Mouse (Mus musculus) mouse embryonic stem cell (cell line): Measurements from ENCODE around the gene Col1a2.

Experiments
- in situ Hi-C, 2 experiments: fragments of 300-500 bp; cut with MboI; formaldehyde crosslinking; loops; 1 replicate in 1 of 2; 3 replicates in 1 of 2; pipeline ENCODE4 v1.14.3; 2019 to 2020; ENCODE audit warnings: low sequenced_read_pairs in 2 of 2, low pct_unique_long_range_greater_than_20kb in 1 of 2, mixed read lengths in 1 of 2; ENCODE audit not compliant: unreplicated experiment in 1 of 2

The Col1a2 gene

GRCm38 (mm10) chr6:4508279-4508678, 3.7 kb downstream of the Col1a2 start:
- in situ Hi-C loops: no loop called here

- in situ Hi-C loops: no loop called here
These were observed 4.8 kb downstream of the Col1a2 start for GRCm38 (mm10) chr6:4509395-4509794.

DNA sequence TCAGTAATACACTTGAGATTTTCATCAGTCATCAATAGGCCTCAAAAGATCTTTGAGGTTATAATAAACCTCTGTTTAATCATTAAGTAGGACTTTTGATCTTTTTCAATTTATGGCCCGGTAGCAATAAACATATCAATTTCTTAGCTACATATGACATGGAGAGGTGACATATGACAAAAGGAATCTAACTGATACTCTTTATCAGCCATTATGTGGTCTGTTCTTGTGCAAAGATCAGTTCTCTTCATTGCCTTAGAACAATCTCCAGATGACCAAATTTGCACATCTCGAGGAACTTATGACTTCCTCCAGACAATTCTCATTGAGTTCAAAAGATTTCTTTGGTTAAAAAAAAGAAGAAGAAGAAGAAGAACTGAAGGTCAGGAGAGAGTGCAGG, 10.1 kb downstream of the Col1a2 start:
- in situ Hi-C loops: no loop called here

GRCm38 (mm10) chr6:4521031-4521430, 16.4 kb downstream of the Col1a2 start:
- in situ Hi-C loops: no loop called here

- in situ Hi-C loops: no loop called here
These were observed 23.8 kb downstream of the Col1a2 start for GRCm38 (mm10) chr6:4528439-4528838.

- in situ Hi-C loops: no loop called here
These were observed 26.4 kb downstream of the Col1a2 start for GRCm38 (mm10) chr6:4530986-4531385.

- in situ Hi-C loops: no loop called here
These were observed 28.3 kb downstream of the Col1a2 start for GRCm38 (mm10) chr6:4532898-4533297.

- in situ Hi-C loops: no loop called here
These were observed 30.0 kb downstream of the Col1a2 start for GRCm38 (mm10) chr6:4534462-4535079.

DNA sequence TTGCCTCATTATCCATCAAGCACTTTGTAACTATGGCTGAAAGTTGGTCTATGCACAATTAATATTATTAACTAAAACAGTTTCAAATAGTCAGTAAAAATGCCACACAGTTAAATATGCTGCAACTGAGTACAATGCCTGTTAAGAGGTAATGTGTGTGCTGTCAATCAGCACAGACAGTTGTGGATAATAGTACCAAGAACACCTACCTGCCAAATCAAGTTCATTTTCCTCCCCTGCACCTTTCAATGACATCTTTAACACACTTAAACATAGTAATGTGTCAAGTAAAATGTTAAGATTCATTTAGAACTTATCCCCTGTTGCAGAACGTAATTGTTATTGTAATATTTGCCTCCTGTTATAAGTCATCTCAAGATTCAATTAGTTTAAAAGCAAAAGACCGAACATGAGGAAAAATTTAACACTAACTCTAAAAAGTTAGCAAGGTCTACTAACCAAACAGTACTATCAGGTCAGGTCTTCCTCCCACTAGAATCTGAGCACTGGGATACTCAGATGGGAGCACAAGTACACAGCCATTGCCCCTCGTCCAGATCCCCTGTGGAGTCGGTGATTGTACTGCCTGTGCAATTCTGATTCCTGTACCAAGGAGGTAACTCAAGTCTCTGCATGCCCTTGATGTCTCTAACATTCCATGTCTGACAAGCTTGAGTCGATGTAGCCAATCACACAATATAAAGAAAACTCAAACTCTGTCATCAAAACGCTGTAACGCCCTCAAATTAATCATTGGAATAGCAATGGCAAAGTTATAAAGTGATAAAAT, 37.5 kb downstream of the Col1a2 start:
- in situ Hi-C loops: no loop called here

DNA sequence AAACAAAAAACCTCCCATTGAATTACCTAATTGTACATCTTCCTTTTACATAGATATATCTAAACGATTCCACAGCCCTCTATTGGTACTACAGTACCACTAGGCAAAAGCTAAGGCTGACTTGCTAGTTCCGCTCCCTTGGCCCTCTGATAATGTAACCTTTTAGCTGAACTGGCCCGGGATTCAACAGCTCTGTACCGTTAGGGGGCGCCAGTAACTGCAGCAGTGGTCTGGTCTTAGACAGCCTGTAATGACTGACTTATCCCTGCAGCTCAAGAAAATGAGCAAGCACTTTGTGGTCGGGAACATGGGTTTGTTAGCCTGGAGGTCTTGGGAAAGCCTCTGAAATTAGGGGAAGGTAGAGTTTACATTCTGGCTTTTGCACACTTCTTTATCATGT, 39.9 kb downstream of the Col1a2 start:
- in situ Hi-C loops: no loop called here

- in situ Hi-C loops: no loop called here
These were observed 41.1 kb downstream of the Col1a2 start for GRCm38 (mm10) chr6:4545727-4546126.

GRCm38 (mm10) chr6:4548894-4549293, 44.3 kb downstream of the Col1a2 start:
- in situ Hi-C loops: no loop called here

- in situ Hi-C loops: loop anchor here in 1 of 2 experiments (25.0 kb wide), 1 partner anchor 837 kb away; the partner anchor contains the start of gene Asb4
These were observed 45.4 kb downstream of the Col1a2 start for GRCm38 (mm10) chr6:4549846-4550548.

GRCm38 (mm10) chr6:4550549-4550915, 45.9 kb downstream of the Col1a2 start:
- in situ Hi-C loops: loop anchor here in 1 of 2 experiments (25.0 kb wide), 1 partner anchor 837 kb away; the partner anchor contains the start of gene Asb4

GRCm38 (mm10) chr6:4555366-4555765, 50.8 kb downstream of the Col1a2 start:
- in situ Hi-C loops: loop anchor here in 1 of 2 experiments (25.0 kb wide), 1 partner anchor 832 kb away; the partner anchor contains the start of gene Asb4

DNA sequence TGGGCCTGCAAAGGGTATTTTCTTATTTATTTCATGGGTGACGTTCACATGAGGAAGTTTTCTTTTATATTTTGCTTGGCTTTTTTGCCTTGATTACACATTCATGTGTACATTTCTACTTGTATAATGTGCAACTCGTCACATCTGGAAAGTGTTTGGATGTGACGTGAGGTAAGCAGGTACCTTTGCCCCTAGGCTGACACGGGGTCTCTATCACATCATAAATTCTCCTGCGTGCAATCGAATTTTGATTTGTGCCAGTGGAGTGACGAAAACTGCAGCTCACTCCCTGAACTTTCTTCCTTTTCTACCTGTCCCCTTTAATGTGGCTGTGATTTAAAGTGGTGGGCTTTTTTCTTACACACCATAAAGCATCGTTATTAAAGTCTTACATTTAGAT, 52.5 kb downstream of the Col1a2 start:
- in situ Hi-C loops: loop anchor here in 1 of 2 experiments (25.0 kb wide), 1 partner anchor 830 kb away; the partner anchor contains the start of gene Asb4

- in situ Hi-C loops: loop anchor here in 1 of 2 experiments (25.0 kb wide), 1 partner anchor 830 kb away; the partner anchor contains the start of gene Asb4
These were observed 53.1 kb downstream of the Col1a2 start for GRCm38 (mm10) chr6:4557678-4558077.

- in situ Hi-C loops: loop anchor here in 1 of 2 experiments (25.0 kb wide), 1 partner anchor 826 kb away; the partner anchor contains the start of gene Asb4
These were observed 56.5 kb downstream of the Col1a2 start for GRCm38 (mm10) chr6:4561156-4561555.

- in situ Hi-C loops: loop anchor here in 1 of 2 experiments (25.0 kb wide), 1 partner anchor 826 kb away; the partner anchor contains the start of gene Asb4
These were observed 57.0 kb downstream of the Col1a2 start for GRCm38 (mm10) chr6:4561621-4562020.
